Mouse (Mus musculus) thymus, postnatal 25 days (tissue): ENCODE results near the gene Zfp629.
A peak's percentile ranks its signal among the peaks of the same experiment; 100 is the strongest.

Experiments used
- DNase-seq: peaks from one replicate; pipeline ENCODE4 v3.0.0; 2022

The Zfp629 gene

GRCm38 (mm10) chr7:127614091-127614490 lies 1.5 kb downstream of the Zfp629 start:
- no peak for DNase-seq

- DNase-seq = no peak
Observed at GRCm38 (mm10) chr7:127613501-127613900, 2.1 kb downstream of the Zfp629 start.

- DNase-seq = no peak
Observed at GRCm38 (mm10) chr7:127611561-127611960, 4.0 kb downstream of the Zfp629 start.

- DNase-seq = no peak
Observed at GRCm38 (mm10) chr7:127611011-127611410, 4.6 kb downstream of the Zfp629 start.

GRCm38 (mm10) chr7:127607150-127607549 lies 8.4 kb downstream of the Zfp629 start:
- no peak for DNase-seq

GRCm38 (mm10) chr7:127604256-127604655 lies 11.3 kb downstream of the Zfp629 start:
- DNase-seq = no peak

GRCm38 (mm10) chr7:127602903-127603302 lies 12.7 kb downstream of the Zfp629 start:
- DNase-seq = no peak

GRCm38 (mm10) chr7:127601735-127602134 lies 13.9 kb downstream of the Zfp629 start:
- no peak for DNase-seq

- DNase-seq = no peak
Observed at GRCm38 (mm10) chr7:127600612-127601011, 15.0 kb downstream of the Zfp629 start.

- DNase-seq = no peak
Observed at GRCm38 (mm10) chr7:127596747-127597146, 18.9 kb downstream of the Zfp629 start.

- no peak for DNase-seq
Observed at GRCm38 (mm10) chr7:127592575-127592974, 23.0 kb downstream of the Zfp629 start.

GRCm38 (mm10) chr7:127591108-127591507 lies 24.5 kb downstream of the Zfp629 start:
- DNase-seq = no peak

GRCm38 (mm10) chr7:127589637-127590036 lies 26.0 kb downstream of the Zfp629 start:
- no peak for DNase-seq

GRCm38 (mm10) chr7:127588901-127589300 lies 26.7 kb downstream of the Zfp629 start:
- no peak for DNase-seq

- peak; percentile 88 for DNase-seq
Observed at GRCm38 (mm10) chr7:127588011-127588871, 27.4 kb downstream of the Zfp629 start, which contains the start of the genes Ccdc189 and Rnf40. TSS of gene Ccdc189 (minus strand) at chr7:127588595. TSS of gene Rnf40 (plus strand) at chr7:127588767.

- no peak for DNase-seq
Observed at GRCm38 (mm10) chr7:127587196-127587595, 28.4 kb downstream of the Zfp629 start.

- DNase-seq = no peak
Observed at GRCm38 (mm10) chr7:127586149-127586548, 29.4 kb downstream of the Zfp629 start.

GRCm38 (mm10) chr7:127585031-127585430 lies 30.6 kb downstream of the Zfp629 start:
- no peak for DNase-seq

- no peak for DNase-seq
Observed at GRCm38 (mm10) chr7:127583260-127583659, 32.3 kb downstream of the Zfp629 start.

- no peak for DNase-seq
Observed at GRCm38 (mm10) chr7:127574115-127574514, 41.5 kb downstream of the Zfp629 start.

GRCm38 (mm10) chr7:127573503-127574008 lies 42.0 kb downstream of the Zfp629 start:
- no peak for DNase-seq

- peak; percentile 87 for DNase-seq
Observed at GRCm38 (mm10) chr7:127572895-127573471, 42.6 kb downstream of the Zfp629 start, which contains the start of gene Phkg2. TSS of gene Phkg2 (plus strand) at chr7:127573340.

- DNase-seq = no peak
Observed at GRCm38 (mm10) chr7:127564381-127565150, 51.0 kb downstream of the Zfp629 start.
